Mouse (Mus musculus): ENCODE data around the gene Agmat.

DNA sequence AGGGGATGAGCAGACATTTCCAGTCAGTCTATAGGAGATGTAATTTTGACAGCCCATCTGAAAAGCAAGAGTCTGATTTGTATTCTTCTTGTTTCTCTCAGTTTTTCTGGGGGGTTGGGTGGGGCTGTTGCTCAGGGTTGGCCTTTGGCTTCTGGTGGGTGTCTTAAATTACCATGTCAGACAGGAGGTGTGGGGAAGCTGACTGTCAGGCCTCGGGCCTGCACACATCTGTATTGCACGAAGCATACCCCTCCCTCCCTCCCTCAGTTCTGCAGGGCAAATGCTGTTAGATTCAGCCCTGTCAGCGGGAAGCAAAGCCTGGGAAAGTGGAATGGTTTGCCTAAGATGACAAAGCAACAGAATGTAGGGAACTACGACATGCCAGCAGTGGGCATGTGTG is 50.5 kb downstream of the Agmat start:
- TF ChIP-seq CTCF (IDR thresholded peaks at IDR 0.05; ENCODE audit: low read depth, low read length) (no peak), POLR2A (IDR thresholded peaks at IDR 0.05; ENCODE audit: borderline replicate concordance, low read depth, low read length) (no peak)
